Mouse (Mus musculus) left cerebral cortex, postnatal 14 days (tissue): Measurements from ENCODE around the gene Rpl9-ps6. TPM values are rescaled to one million over a fixed set of nuclear protein-coding genes. Genes with fewer than 3 reads are reported as not detected.
"Not testable (repeated sequence)": the region's sequence is repeated elsewhere in the genome, so short reads cannot be mapped to it uniquely, and the experiment has no call there.

ENCODE experiments used
- DNase-seq, 2 experiments: peaks; one replicate each; pipeline ENCODE4 v3.0.0; 2021 to 2022; ENCODE audit warnings: low spot score in 2 of 2, mixed read lengths in 1 of 2
- intact Hi-C: fragments of 180-260 bp; cut with DNase I; formaldehyde crosslinking; loops from one replicate; pipeline ENCODE4 v1.15.1; 2025
- total RNA-seq, 2 experiments: library from RNA; stranded (reverse); gene quantifications; 2 replicates each; pipeline ENCODE4 v1.2.3; 2021

Rpl9-ps6 gene
- total RNA-seq, 2 experiments from 2014 or later, result 21.6 to 24.0 TPM

GRCm38 (mm10) chr19:32485681-32486105, 19.3 kb upstream of the Rpl9-ps6 start, which contains the start of gene Minpp1:
TSS of gene Minpp1 (plus strand) at chr19:32485769.
- intact Hi-C loops, result loop anchor here (5.0 kb wide), 1 partner anchor 98 kb away; the partner anchor contains the start of gene Sgms1
- peak; percentile 79 to 87 for DNase-seq

DNA sequence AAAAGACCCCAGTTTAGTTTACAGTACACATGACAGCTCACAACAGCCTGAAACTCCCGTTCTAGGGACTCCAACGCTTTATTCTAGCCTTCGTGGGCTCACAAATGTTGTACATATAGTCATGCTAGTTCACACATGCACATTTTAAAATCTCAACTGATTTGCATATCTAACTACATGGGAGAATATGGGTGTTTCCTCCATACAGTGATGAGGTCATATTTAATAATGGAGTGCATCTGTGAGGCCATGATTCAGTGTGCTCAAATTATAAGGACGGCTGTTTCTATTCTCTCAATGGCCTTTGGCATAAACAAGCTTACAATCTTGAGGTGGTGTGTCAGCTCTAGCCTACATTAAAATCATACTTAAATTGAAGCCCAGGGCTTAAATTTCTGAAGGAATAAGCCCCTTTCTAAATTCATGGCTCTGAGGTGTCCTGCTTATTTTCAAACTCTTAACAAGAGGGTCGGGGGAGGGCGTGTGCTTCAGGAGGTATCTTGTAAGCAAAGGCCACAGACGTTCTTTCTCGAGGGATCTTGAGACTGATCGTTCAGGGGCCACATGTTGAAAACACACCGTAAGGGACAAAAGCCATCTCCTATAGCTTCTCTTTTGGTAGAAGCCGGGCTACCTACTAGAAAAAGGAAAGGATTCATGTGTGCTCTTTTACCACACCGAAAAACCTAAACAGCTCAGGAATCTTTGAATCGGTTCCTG, 18.7 kb upstream of the Rpl9-ps6 start:
- intact Hi-C loops, result loop anchor here (5.0 kb wide), 1 partner anchor 98 kb away; the partner anchor contains the start of gene Sgms1
- DNase-seq, result no peak

DNA sequence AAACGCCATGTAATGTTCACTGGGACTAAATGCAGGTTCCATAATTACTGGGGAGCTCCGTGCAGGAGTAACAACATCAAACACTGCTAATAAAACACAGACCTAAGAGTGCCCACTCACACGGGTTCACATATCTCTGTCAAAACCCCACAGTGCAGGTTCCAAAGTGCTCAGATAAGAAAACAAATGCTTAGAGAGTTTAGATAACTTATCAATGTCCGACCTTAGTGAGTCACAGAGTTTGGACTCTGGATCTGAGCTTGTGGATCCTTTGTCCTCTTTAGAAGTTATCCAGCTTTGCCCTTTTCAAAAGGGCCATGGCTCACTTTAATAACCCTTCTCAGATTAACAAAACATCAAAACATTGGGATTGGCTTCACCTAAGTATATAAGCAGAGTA, 15.1 kb upstream of the Rpl9-ps6 start:
- intact Hi-C loops, result no loop called here
- no peak for DNase-seq

- intact Hi-C loops, result no loop called here
These were observed 14.5 kb upstream of the Rpl9-ps6 start for GRCm38 (mm10) chr19:32480791-32481442.

GRCm38 (mm10) chr19:32480255-32480654, 13.9 kb upstream of the Rpl9-ps6 start:
- intact Hi-C loops, result no loop called here
- DNase-seq, result no peak

More at GRCm38 (mm10) chr19:32480791-32481442, 14.5 kb upstream of the Rpl9-ps6 start:
- no peak for DNase-seq

- no peak for DNase-seq
- intact Hi-C loops, result no loop called here
These were observed 10.3 kb upstream of the Rpl9-ps6 start for GRCm38 (mm10) chr19:32476712-32477052.

- DNase-seq, result no peak
- intact Hi-C loops, result no loop called here
These were observed 9.8 kb upstream of the Rpl9-ps6 start for GRCm38 (mm10) chr19:32476016-32476711.

GRCm38 (mm10) chr19:32470570-32471263, 4.3 kb upstream of the Rpl9-ps6 start:
- DNase-seq, result no peak
- intact Hi-C loops, result no loop called here

DNA sequence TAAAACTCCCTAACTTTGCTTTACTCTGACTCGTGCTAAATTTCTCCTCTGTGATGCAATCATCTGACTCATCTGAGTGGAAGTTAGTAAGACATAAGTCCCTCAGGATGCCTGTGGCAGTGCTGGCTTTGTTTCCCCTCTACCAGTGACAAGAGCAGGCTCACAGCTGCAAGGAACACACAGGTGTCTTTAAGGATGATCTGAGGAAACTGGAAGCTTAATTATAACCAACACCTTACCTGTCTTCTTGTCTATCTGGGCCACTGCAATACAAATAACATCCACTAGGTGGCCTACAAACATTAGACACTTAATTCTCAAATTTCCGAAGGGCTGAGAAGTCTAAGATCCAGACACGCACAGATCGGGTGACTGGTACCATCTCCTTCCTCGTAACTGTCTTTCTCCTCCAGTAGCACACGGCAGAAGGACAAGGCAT, 3.7 kb upstream of the Rpl9-ps6 start:
- intact Hi-C loops, result no loop called here
- peak; percentile 36 to 69 for DNase-seq

GRCm38 (mm10) chr19:32467325-32467724, 947 bp upstream of the Rpl9-ps6 start:
- no peak for DNase-seq
- intact Hi-C loops, result no loop called here

DNA sequence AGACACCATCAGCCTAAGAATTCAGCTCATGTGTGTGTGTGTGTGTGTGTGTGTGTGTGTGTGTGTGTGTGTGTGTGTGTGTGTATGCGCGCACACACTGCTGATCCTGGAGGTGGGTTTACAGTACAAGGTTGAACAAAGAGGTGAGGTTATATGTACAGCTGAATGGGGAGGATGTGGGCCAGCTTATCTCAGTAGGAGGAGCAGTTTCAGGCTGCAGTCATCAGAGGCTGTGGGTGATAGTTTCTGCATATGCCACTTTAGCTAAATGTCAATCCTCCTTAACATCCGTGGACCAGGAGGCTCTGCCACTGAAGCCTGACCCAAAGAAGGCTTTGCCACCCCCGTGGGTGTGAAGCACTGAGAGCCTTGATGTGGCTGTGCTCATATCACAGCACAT, 1.1 kb downstream of the Rpl9-ps6 start:
- intact Hi-C loops, result no loop called here
- DNase-seq, result no peak

- intact Hi-C loops, result no loop called here
These were observed 3.3 kb downstream of the Rpl9-ps6 start for GRCm38 (mm10) chr19:32463037-32463436.

DNA sequence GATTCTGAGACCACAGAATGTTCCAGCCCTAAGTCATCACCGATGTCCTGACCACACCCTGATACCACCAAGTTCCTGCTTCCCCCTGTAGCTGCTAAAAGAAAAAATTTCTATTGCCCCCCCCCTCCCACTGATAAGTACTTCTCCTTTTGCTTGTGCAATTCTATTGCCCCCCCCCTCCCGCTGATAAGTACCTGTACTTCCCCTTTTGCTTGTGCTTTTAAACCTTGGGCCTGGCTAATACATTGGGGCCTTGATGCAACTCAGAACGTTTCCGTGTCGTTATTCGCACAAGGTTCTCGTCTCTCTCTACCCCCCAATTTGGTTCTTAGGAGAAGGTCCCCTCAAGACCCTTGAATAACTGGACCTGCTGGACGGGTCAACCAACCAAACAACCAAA, 8.7 kb downstream of the Rpl9-ps6 start:
- intact Hi-C loops, DNase-seq: not testable (repeated sequence)

More at GRCm38 (mm10) chr19:32463037-32463436, 3.3 kb downstream of the Rpl9-ps6 start:
- no peak for DNase-seq

DNA sequence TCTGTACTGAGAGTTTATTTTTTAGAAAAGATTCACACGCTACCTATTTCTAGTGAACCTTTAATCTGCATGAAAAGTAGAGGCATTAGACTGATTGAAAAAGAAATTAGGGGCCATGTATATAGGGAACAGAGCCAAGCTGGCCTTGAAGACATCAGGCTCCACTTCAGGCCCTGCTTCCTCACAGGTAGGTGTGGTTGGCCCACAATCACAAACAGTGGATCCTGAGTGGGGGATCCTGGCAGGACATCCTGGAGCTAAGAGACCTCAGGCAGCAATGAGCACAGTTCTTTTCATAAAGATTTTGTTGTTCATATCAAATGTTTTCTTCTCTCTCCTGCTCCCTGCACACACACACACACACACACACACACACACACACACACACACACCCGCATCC, 9.6 kb downstream of the Rpl9-ps6 start:
- intact Hi-C loops, result no loop called here

GRCm38 (mm10) chr19:32452231-32452630, 14.1 kb downstream of the Rpl9-ps6 start:
- DNase-seq, result peak; percentile 53 to 54
- intact Hi-C loops, result no loop called here

More for the DNA sequence above, 9.6 kb downstream of the Rpl9-ps6 start:
- DNase-seq, result no peak

GRCm38 (mm10) chr19:32448931-32449330, 17.4 kb downstream of the Rpl9-ps6 start:
- DNase-seq, result no peak
- intact Hi-C loops, result no loop called here

GRCm38 (mm10) chr19:32441568-32441967, 24.8 kb downstream of the Rpl9-ps6 start:
- peak in 1 of 2 experiments; percentile 7 for DNase-seq
- intact Hi-C loops, result no loop called here

GRCm38 (mm10) chr19:32439356-32439755, 27.0 kb downstream of the Rpl9-ps6 start:
- DNase-seq, result no peak
- intact Hi-C loops, result no loop called here

DNA sequence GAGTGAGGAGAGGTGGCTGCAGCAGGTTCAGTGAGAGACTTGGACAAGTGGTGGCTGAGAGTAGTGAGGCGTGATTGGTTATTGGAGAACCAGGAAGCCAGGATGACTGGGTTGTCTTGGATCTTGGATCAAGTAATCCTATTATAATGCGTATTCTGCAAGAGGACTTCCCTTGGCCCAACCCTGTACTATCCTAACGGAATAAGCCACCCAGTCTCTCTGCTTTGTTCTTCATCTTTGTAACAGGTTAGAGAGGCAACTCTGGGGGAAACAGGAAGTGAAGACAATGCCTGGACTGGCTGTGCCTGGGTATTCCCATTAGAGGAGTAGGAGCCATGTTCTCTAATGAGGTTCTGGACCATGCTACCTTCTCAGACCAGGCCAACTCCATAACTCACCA, 40.5 kb downstream of the Rpl9-ps6 start:
- intact Hi-C loops, result no loop called here
- no peak for DNase-seq

DNA sequence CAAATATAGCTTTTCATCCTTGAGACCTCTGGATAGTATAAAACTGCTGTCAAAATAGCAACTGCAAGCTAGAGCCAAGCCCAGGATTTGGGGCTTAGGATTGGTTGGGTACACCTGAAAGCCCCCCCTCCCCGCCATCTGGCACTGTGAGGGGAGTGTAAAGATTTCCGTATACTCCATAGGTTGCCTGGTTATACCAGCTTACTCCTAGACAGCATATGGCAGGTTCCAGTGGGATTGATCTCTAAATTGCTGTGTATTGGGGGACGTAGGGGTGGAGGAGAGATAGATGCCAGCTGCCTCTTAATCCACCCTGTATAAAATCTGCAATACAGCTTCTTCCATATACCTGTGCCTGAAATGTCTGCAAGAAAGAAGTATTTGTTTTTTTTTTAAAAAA, 41.7 kb downstream of the Rpl9-ps6 start:
- no peak for DNase-seq
- intact Hi-C loops, result no loop called here
